Mouse (Mus musculus): ENCODE results near the gene Cyp2s1. TPM values are rescaled to one million over a fixed set of nuclear protein-coding genes. Genes with fewer than 3 reads are reported as not detected.

Cyp2s1 gene
- polyA plus RNA-seq (2012; rRNA removed): 3.7 and 3.8 TPM in 2 replicates

DNA sequence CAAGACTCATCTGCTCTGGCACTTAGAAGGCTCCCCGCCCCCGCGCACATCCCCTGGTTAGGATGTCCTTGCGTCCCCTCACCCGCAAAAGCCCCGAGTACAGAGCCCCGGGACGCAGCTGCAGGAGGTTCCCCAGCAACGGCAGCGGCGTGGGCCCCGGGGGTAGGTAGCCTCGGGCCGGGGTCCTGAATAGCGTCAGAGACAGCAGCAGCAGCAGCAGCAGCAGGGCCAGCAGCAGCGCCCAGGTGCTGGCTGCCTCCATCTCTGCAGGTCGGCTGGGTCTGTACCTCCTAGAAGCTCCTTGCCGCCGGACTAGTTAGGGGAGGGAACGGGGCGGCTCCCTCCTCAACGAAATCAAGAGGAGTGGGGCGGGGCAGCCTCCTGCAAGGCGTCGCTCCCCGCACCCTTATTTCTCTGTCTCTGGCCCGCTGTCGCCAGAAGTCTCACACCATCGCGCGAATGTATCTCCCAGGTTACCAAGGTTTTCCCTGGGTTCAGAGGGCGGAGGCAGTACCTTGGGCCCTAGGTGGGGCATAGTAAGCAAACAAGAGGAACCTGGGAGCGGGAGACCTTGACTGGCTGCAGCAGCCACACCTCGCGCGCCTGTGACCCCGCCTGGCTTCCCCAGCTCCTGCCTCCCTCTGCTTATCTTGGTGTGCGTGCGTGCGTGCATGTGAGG, at the start of gene Cyp2s1:
Gene Cyp2s1, minus strand, starts transcription at position 673 of the 679 bp plus-strand sequence.

DNA sequence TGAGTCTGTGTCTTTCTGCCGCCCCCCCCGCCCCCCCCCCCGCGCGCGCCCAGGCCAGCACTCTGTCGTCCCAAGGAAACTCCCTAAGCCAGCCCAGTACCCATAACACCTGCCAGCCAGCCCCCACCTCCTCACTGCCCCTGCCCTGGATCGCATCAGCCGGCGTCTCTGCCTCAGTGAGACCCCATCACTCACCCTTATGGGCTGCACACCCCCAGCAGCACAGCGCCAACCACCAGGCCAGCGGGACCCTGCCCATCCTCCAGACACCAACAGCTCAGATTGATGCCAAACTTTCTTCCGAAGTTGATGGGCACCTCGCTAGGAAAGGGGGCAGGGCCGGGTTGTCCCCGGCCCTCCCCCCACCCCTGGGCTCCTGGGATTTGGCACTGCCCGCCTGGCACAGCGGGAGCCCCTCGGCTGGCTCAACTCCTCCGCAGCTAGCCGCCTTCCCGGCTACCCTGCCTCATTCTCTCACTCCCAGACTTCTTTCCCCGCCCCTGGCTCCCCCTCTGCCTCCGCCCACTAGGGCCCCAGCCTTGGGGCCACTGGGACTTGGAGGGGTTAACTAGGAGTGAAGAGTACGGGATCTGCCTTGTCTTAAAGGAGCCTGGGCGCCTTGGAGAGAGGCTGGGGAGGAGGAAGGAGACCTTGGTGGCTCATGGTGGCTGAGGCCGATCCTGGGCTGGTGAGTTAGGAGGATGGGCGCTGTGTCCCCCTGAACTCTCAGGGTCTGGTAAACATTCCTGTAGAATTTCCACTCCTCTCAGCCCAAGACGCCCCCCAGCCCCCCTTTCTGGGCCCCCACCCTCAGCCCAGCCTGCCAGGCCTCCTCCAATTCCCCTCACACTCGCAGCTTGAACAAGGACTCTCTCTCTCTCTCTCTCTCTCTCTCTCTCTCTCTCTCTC, 28.2 kb downstream of the Cyp2s1 start, which contains the start of gene Axl:
Gene Axl, minus strand, starts transcription at position 486 of the 909 bp plus-strand sequence.

DNA sequence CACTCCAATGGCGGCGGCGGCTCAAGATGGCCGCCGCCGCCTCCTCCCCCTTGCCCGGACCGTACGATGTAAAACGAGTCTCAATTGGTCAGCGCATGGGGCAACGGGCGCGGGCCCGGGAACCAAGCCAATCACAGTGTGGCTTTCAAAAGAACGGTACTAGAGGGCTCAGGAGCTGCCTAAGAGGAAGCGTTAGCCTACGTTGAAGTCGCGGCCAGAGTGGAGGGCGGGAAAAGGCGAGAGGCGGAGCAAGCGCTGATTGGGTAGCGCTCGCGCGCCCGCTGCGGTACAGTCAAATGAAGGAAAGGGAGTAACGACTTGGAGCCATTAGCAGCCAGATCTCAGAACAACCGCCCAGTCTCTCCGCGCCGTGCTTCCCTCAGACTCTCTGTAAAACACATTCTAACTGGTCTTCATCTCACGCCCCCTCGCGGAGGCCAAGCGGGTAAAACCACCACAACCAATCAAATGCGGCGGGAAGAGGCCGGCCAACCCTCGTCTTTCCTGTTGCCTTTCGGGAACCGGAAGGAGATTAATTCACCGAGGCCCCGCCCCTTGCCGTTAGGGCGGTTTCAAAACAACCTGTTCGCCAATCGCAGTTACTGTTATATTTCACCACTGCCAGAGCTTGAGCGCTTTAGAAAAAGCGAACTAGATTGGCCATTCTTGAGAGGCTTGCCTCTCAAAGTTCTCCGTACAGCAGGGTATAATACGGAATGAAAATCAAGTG, 61.8 kb downstream of the Cyp2s1 start, which contains the start of gene Hnrnpul1:
Gene Hnrnpul1, minus strand, starts transcription at position 20 of the 730 bp plus-strand sequence.

Other genes starting within 250 kb of the Cyp2s1 start
- gene Erich4, start 201.0 kb downstream of the Cyp2s1 start, polyA plus RNA-seq (2012; rRNA removed): not detected in 2 replicates
- 44.1 and 44.4 TPM in 2 replicates for gene Dmac2, start 197.5 kb downstream of the Cyp2s1 start, polyA plus RNA-seq (2012; rRNA removed)
- 0.56 and 1.0 TPM in 2 replicates for gene B3gnt8, start 190.3 kb downstream of the Cyp2s1 start, polyA plus RNA-seq (2012; rRNA removed)
- gene Bckdha, start 157.9 kb downstream of the Cyp2s1 start, polyA plus RNA-seq (2012; rRNA removed): 50.0 and 52.9 TPM in 2 replicates
- gene Exosc5, start 157.7 kb downstream of the Cyp2s1 start, polyA plus RNA-seq (2012; rRNA removed): 29.8 and 29.9 TPM in 2 replicates
- gene Tmem91, start 141.7 kb downstream of the Cyp2s1 start, polyA plus RNA-seq (2012; rRNA removed): 56.5 and 65.5 TPM in 2 replicates
- gene B9d2, start 136.1 kb downstream of the Cyp2s1 start, polyA plus RNA-seq (2012; rRNA removed): 49.4 and 49.6 TPM in 2 replicates
- 3.3 and 3.9 TPM in 2 replicates for gene Tgfb1, start 129.9 kb downstream of the Cyp2s1 start, polyA plus RNA-seq (2012; rRNA removed)
- gene Ccdc97, start 97.8 kb downstream of the Cyp2s1 start, polyA plus RNA-seq (2012; rRNA removed): 50.1 and 54.6 TPM in 2 replicates
- gene Hnrnpul1, start 62.2 kb downstream of the Cyp2s1 start, polyA plus RNA-seq (2012; rRNA removed): 32.9 and 40.1 TPM in 2 replicates
- gene Axl, start 28.2 kb downstream of the Cyp2s1 start, polyA plus RNA-seq (2012; rRNA removed): 11.3 and 11.6 TPM in 2 replicates
- gene Cyp2b10, start 80.7 kb upstream of the Cyp2s1 start, polyA plus RNA-seq (2012; rRNA removed): not detected in 2 replicates
- gene Cyp2b13, start 244.6 kb upstream of the Cyp2s1 start, polyA plus RNA-seq (2012; rRNA removed): not detected in 2 replicates

All from central nervous system, embryonic 18 days (tissue).